Mouse (Mus musculus) CH12.LX (cell line): ENCODE measurements around the gene Mterf4.

Experiments
- POLR2A ChIP-seq: IDR thresholded peaks from 2 replicates; pipeline ENCODE4 v1.6.1; 2011; ENCODE audit warnings: low read depth, mild to moderate bottlenecking, improper control_type of control experiment, low read length
- USF1 ChIP-seq: IDR thresholded peaks from 2 replicates; pipeline ENCODE4 v1.6.1; 2014; ENCODE audit warnings: low read depth, mild to moderate bottlenecking, inconsistent platforms, low read length, improper control_type of control experiment

- TF ChIP-seq POLR2A (no peak), USF1 (no peak)
Observed at GRCm38 (mm10) chr1:93300578-93300977, 5.1 kb downstream of the Mterf4 start.
